Mouse (Mus musculus): ENCODE results near the gene Slc27a5. TPM values are rescaled to one million over a fixed set of nuclear protein-coding genes. Genes with fewer than 3 reads are reported as not detected.

The Slc27a5 gene
- 0.24 and 0.43 TPM in 2 replicates for polyA plus RNA-seq (2015; fragmentation: Nextera tagmentation; extraction: Ambion mirVana)

DNA sequence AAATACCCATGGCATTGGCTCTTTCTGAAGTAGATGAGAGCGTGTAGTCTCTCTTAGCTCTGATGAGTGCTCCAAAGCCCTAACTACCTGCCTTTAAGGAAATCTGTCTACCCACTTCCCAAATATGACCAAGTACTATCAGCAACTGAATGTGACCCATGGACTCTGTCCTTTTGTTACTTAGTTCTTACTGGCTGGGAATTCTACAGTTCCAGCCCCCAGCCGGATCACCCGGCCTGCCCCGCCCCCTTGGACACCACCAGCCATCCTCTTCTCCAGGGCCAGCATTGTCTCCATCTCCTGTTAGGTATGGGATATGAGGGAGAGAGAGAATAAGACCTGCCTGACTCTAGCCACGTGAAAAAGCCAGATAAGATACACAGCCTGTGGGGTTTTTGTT is at the start of gene Slc27a5:
Slc27a5 (minus strand) TSS at position 140 of the 400 bp plus-strand sequence.
- Histone ChIP-seq H3K9ac (ENCODE audit: low read depth, low read length) (no peak within 1 kb of the TSS), H3K9me3 (replicated peaks; ENCODE audit: control insufficient read depth, low read length, poor library complexity, severe bottlenecking) (no peaks in the 10 kb centered on the region), H3K4me2 (ENCODE audit: low read length) (no peak within 1 kb of the TSS), H3K27me3 (ENCODE audit: control insufficient read depth, insufficient read depth, low read depth, low read length) (no peaks in the 10 kb centered on the region), H3K36me3 (ENCODE audit: control insufficient read depth, insufficient read depth, low read length) (0 out of 2 replicates have a peak, but pooled peaks cover 4% of the 10 kb centered on the region), H3K4me1 (ENCODE audit: control insufficient read depth, insufficient read depth, low read length) (no peaks in the 10 kb centered on the region), H3K27ac (ENCODE audit: low read length) (no peak within 1 kb of the TSS), H3K4me3 (ENCODE audit: low read depth, low read length) (no peak within 1 kb of the TSS)
- ATAC-seq = no peak
- 86% methylated on average over 5 of the region's 5 CpGs for WGBS

DNA sequence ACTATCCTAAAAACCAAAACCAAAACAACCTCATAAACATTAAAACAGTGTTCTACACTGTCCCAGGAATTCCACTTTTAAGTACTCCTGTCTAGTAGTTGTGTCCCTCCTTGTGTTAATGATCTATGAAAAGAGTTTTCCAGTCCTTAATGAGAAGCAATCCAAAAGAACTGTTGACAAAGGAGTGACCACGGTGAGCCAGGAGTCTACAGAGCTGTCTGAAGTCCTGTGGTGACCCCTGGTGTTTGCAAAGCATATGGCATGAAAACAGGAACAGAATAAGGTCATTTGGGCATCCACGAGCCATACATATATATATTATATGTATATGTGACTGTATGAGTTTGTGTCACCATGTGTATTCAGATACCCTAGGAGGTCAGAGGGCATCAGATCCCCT is 48.1 kb upstream of the Slc27a5 start:
- H3K9ac ChIP-seq (ENCODE audit: low read depth, low read length) = no peak overlapping the region
- 9% methylated on average over 2 of the region's 2 CpGs for WGBS
- no peaks in the 10 kb centered on the region for H3K36me3 ChIP-seq (ENCODE audit: control insufficient read depth, insufficient read depth, low read length)
- peak; percentile 23; the same call in 1 of the 2 replicates for ATAC-seq
- H3K27ac ChIP-seq (ENCODE audit: low read length) = no peak overlapping the region
- H3K27me3 ChIP-seq (ENCODE audit: control insufficient read depth, insufficient read depth, low read depth, low read length) = peaks cover 13% of the 10 kb centered on the region
- H3K9me3 ChIP-seq (replicated peaks; ENCODE audit: control insufficient read depth, low read length, poor library complexity, severe bottlenecking) = no peaks in the 10 kb centered on the region
- no peak overlapping the region for H3K4me2 ChIP-seq (ENCODE audit: low read length)
- H3K4me1 ChIP-seq (ENCODE audit: control insufficient read depth, insufficient read depth, low read length) = peaks cover 16% of the 10 kb centered on the region; the same call in 1 of the 2 replicates
- no peak overlapping the region for H3K4me3 ChIP-seq (ENCODE audit: low read depth, low read length)

DNA sequence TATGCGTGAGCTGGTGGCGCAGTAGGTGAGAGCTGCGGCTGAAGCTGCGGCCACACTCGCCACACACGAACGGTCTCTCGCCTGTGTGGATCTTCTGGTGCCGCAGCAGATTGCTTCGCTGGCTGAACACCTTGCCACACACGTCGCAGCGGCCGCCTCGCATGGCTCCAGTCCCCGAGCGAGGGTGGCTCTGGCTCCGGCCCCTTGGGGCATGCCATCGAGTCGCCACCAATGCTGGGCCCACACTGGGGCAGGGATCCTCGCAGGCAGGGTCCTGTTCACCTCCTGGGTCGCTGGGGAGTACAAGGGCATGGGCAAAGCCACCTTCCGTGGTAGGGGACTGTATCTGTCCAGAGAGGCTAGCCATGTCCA is 46.2 kb upstream of the Slc27a5 start:
- Histone ChIP-seq H3K9me3 (replicated peaks; ENCODE audit: control insufficient read depth, low read length, poor library complexity, severe bottlenecking) (no peaks in the 10 kb centered on the region), H3K36me3 (ENCODE audit: control insufficient read depth, insufficient read depth, low read length) (no peaks in the 10 kb centered on the region), H3K4me1 (ENCODE audit: control insufficient read depth, insufficient read depth, low read length) (peaks cover 18% of the 10 kb centered on the region), H3K27me3 (ENCODE audit: control insufficient read depth, insufficient read depth, low read depth, low read length) (peaks cover 13% of the 10 kb centered on the region), H3K9ac (ENCODE audit: low read depth, low read length) (peak overlapping the region; percentile 80), H3K27ac (ENCODE audit: low read length) (peak overlapping the region; percentile 74), H3K4me2 (ENCODE audit: low read length) (peak overlapping the region; percentile 93), H3K4me3 (ENCODE audit: low read depth, low read length) (peak overlapping the region; percentile 55)
- 3% methylated on average over 23 of the region's 23 CpGs for WGBS
- ATAC-seq = peak; percentile 30; the same call in 1 of the 2 replicates

DNA sequence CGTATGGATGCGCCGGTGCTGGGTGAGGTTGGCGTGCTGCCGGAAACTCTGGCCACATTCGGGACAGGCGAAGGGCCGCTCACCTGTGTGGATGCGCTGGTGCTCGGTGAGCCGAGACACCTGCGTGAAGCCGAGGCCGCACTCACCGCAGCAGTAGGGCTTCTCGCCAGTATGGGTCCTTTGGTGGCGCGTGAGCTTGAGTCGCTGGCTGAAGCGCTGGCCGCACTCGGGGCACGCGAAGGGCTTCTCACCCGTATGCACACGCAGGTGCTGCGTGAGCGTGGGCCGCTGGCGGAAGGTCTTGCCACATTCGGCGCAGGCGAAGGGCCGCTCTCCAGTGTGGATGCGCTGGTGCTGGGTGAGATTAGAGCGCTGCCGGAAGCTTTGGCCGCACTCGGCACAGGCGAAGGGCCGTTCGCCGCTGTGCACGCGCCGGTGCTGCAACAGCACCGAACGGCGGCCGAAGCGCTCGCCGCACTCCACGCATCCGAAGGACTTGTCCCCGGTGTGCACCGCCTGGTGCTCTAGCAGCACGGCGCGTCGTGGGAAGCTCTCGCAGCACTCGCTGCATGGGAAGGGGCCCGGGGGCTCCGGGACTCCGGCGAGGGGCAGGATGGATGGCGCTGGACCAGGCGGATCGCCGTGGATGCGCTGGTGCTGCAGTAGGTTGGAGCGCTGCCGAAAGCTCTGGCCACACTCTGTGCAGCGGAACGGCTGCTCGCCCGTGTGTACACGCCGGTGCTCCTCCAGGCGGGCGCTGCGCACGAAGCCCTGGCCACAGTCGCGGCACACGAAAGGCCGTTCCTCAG is 45.7 kb upstream of the Slc27a5 start:
- Histone ChIP-seq H3K27me3 (ENCODE audit: control insufficient read depth, insufficient read depth, low read depth, low read length) (peaks cover 13% of the 10 kb centered on the region), H3K27ac (ENCODE audit: low read length) (peak overlapping the region; percentile 74), H3K4me3 (ENCODE audit: low read depth, low read length) (peak overlapping the region; percentile 55), H3K9me3 (replicated peaks; ENCODE audit: control insufficient read depth, low read length, poor library complexity, severe bottlenecking) (no peaks in the 10 kb centered on the region), H3K4me1 (ENCODE audit: control insufficient read depth, insufficient read depth, low read length) (peaks cover 24% of the 10 kb centered on the region), H3K9ac (ENCODE audit: low read depth, low read length) (peak overlapping the region; percentile 80), H3K4me2 (ENCODE audit: low read length) (peak overlapping the region; percentile 93), H3K36me3 (ENCODE audit: control insufficient read depth, insufficient read depth, low read length) (no peaks in the 10 kb centered on the region)
- 4% methylated on average over 88 of the region's 88 CpGs for WGBS
- peak; percentile 70 for ATAC-seq

DNA sequence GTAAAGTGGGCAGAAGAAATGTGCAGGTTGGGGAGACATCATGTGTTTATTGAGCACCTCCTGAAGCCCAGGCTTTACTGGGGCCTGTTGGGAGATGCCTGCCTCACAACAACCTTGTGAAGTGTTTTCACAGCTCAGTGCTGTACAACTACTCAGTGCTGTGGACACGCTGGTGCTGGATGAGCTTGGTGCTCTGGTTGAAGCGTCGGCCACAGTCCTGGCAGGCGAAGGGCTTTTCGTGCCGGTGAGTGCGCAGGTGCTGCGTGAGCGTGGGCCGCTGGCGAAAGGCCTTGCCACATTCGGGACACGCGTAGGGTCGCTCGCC is 45.1 kb upstream of the Slc27a5 start:
- Histone ChIP-seq H3K4me1 (ENCODE audit: control insufficient read depth, insufficient read depth, low read length) (peaks cover 25% of the 10 kb centered on the region), H3K27me3 (ENCODE audit: control insufficient read depth, insufficient read depth, low read depth, low read length) (peaks cover 13% of the 10 kb centered on the region), H3K36me3 (ENCODE audit: control insufficient read depth, insufficient read depth, low read length) (no peaks in the 10 kb centered on the region), H3K9ac (ENCODE audit: low read depth, low read length) (peak overlapping the region; percentile 80), H3K4me3 (ENCODE audit: low read depth, low read length) (peak overlapping the region; percentile 55), H3K27ac (ENCODE audit: low read length) (peak overlapping the region; percentile 74), H3K4me2 (ENCODE audit: low read length) (peak overlapping the region; percentile 93), H3K9me3 (replicated peaks; ENCODE audit: control insufficient read depth, low read length, poor library complexity, severe bottlenecking) (no peaks in the 10 kb centered on the region)
- no peak for ATAC-seq
- 44% methylated on average over 16 of the region's 16 CpGs for WGBS

DNA sequence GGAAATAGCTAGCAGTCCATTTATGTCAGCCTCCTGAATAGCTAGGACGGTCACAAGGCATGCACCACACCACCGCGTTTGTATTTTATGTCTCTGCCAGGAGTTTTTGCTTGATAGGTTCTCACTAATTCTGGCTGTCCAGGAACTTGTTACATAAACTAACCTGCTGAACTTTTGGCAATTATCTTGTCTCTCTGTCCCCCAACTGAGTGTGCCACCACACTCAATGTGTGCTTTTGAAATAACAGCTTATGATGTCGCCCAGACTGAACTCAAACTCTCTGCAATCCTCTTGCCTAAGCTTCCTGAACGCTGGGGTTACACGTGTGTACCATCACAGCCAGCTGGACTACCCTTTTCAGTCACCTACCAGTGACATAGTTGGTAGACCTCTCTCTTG is 44.5 kb upstream of the Slc27a5 start:
- ATAC-seq = no peak
- Histone ChIP-seq H3K27ac (ENCODE audit: low read length) (no peak overlapping the region), H3K27me3 (ENCODE audit: control insufficient read depth, insufficient read depth, low read depth, low read length) (peaks cover 13% of the 10 kb centered on the region), H3K4me2 (ENCODE audit: low read length) (no peak overlapping the region), H3K4me1 (ENCODE audit: control insufficient read depth, insufficient read depth, low read length) (peaks cover 25% of the 10 kb centered on the region), H3K9ac (ENCODE audit: low read depth, low read length) (no peak overlapping the region), H3K4me3 (ENCODE audit: low read depth, low read length) (no peak overlapping the region), H3K36me3 (ENCODE audit: control insufficient read depth, insufficient read depth, low read length) (no peaks in the 10 kb centered on the region), H3K9me3 (replicated peaks; ENCODE audit: control insufficient read depth, low read length, poor library complexity, severe bottlenecking) (no peaks in the 10 kb centered on the region)
- WGBS = 76% methylated on average over 6 of the region's 6 CpGs

DNA sequence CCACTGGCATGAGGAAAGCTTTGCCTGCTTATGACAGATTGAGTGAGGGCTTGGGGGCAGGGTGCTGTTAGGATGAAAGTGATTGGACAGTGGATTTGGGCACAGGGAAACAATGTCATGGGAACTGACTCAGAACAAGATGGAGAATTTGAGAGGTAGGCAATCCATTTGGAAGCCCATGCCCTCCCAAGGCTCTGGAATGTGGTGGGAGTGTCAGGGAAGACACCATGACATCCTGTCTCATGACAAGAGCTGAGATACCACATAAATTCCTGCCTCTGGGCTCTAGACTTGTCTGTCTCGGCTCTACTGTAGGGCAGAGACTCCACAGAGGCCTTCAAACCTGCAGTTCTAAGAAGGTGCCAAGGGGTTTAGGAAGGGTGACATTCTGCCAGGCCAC is 43.3 kb upstream of the Slc27a5 start:
- H3K36me3 ChIP-seq (ENCODE audit: control insufficient read depth, insufficient read depth, low read length) = no peaks in the 10 kb centered on the region
- peaks cover 13% of the 10 kb centered on the region for H3K27me3 ChIP-seq (ENCODE audit: control insufficient read depth, insufficient read depth, low read depth, low read length)
- no peak overlapping the region for H3K27ac ChIP-seq (ENCODE audit: low read length)
- no peak overlapping the region for H3K4me3 ChIP-seq (ENCODE audit: low read depth, low read length)
- H3K4me2 ChIP-seq (ENCODE audit: low read length) = no peak overlapping the region
- WGBS = 83% methylated on average over 1 of the region's 1 CpGs
- no peaks in the 10 kb centered on the region for H3K9me3 ChIP-seq (replicated peaks; ENCODE audit: control insufficient read depth, low read length, poor library complexity, severe bottlenecking)
- H3K9ac ChIP-seq (ENCODE audit: low read depth, low read length) = no peak overlapping the region
- no peak for ATAC-seq
- peaks cover 33% of the 10 kb centered on the region for H3K4me1 ChIP-seq (ENCODE audit: control insufficient read depth, insufficient read depth, low read length)

DNA sequence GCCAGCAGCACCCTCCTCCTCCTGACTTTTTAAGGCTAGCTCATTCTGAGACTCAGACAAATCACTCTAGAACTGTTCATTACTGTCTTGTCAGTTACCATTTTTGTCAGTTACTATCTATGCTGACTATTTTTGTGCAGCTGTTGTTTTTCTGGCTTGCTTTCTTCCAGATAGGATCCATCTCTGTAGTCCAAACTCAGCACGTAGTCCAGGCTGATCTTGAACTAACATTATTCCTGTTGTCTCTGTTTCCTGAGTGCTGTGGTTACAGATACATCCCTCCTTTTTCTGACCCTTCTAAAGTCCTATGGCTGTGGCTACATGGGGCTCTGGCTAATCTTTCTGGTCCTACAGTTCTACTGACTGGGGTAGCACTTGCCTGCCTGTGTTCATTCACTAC is 41.2 kb upstream of the Slc27a5 start:
- no peak for ATAC-seq
- peak overlapping the region; percentile 100 for H3K27ac ChIP-seq (ENCODE audit: low read length)
- WGBS = 88% methylated on average over 1 of the region's 1 CpGs

DNA sequence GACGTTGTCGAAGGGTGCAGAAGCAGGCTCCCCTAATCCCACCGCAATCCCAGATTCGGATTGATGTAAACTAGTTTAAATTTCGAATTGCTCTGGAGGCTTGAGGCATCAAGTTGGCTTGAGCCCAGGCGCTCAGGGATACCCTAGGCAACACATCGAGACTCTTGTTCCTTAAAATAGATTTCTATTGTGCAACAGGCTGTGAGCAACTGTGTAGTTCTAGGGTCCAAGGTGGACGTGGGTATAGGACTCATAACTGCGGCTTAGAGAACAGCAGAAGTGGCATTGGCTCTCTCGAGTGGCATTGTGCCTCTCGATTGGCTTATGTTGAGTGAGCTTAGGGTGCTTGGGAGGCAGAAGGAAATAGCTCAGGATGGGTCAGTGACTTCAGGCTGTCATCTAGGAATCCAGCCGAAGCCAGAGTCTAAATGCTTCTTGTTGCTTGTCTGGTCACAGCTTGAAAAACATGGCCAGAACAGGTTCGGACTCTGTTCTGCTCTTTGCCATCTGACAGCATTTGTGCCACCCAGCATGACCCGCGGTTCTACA is 40.7 kb upstream of the Slc27a5 start:
- 21% methylated on average over 15 of the region's 15 CpGs for WGBS

More for the DNA sequence above, 41.2 kb upstream of the Slc27a5 start:
- Histone ChIP-seq H3K9ac (ENCODE audit: low read depth, low read length) (peak overlapping the region; percentile 97), H3K27me3 (ENCODE audit: control insufficient read depth, insufficient read depth, low read depth, low read length) (peaks cover 7% of the 10 kb centered on the region), H3K4me3 (ENCODE audit: low read depth, low read length) (peak overlapping the region; percentile 72), H3K36me3 (ENCODE audit: control insufficient read depth, insufficient read depth, low read length) (peaks cover 5% of the 10 kb centered on the region; the same call in 1 of the 2 replicates), H3K9me3 (replicated peaks; ENCODE audit: control insufficient read depth, low read length, poor library complexity, severe bottlenecking) (no peaks in the 10 kb centered on the region), H3K4me1 (ENCODE audit: control insufficient read depth, insufficient read depth, low read length) (peaks cover 31% of the 10 kb centered on the region), H3K4me2 (ENCODE audit: low read length) (peak overlapping the region; percentile 89)

More for the DNA sequence above, 40.7 kb upstream of the Slc27a5 start:
- peak; percentile 0; the same call in 1 of the 2 replicates for ATAC-seq
- H3K27me3 ChIP-seq (ENCODE audit: control insufficient read depth, insufficient read depth, low read depth, low read length) = peaks cover 7% of the 10 kb centered on the region
- peaks cover 5% of the 10 kb centered on the region; the same call in 1 of the 2 replicates for H3K36me3 ChIP-seq (ENCODE audit: control insufficient read depth, insufficient read depth, low read length)
- H3K27ac ChIP-seq (ENCODE audit: low read length) = peak overlapping the region; percentile 100
- H3K4me3 ChIP-seq (ENCODE audit: low read depth, low read length) = peak overlapping the region; percentile 72
- no peaks in the 10 kb centered on the region for H3K9me3 ChIP-seq (replicated peaks; ENCODE audit: control insufficient read depth, low read length, poor library complexity, severe bottlenecking)
- H3K9ac ChIP-seq (ENCODE audit: low read depth, low read length) = peak overlapping the region; percentile 97
- peaks cover 31% of the 10 kb centered on the region for H3K4me1 ChIP-seq (ENCODE audit: control insufficient read depth, insufficient read depth, low read length)
- H3K4me2 ChIP-seq (ENCODE audit: low read length) = peak overlapping the region; percentile 89

Data from midbrain, embryonic 16.5 days (tissue).